In the genomic region with DNA sequence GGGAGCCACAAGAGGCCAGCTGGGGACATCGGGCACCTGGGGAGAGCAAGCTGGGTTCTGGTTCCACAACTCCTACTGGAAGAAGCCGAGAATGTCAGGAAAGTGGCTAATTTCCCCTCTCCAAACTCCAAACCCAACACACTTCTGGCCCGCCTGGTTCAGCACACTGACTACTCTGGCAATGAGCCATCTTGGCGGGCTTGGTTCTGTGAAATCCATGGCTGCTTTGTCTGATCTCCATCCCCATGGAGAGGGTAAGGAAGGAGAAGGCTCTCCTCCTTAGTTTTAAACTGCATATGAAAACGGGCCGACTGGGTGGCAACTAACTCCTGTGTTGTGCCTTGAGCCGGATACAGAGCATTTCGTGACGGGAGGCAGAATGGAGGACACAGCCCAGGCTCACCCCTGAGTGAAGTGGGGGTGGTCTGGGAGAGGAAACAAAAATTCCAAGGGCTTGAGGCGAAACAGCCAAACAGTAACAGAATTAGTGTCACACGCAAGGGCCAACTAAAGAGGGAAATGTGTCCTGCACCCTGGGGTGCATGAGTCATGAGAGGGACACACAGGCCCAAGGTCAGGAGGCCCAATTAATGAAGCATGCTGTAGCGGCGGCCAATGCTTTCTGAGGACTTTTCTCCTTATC, we compare ENCODE assay signal across 9 mouse cellular contexts. TPM values are rescaled to one million over a fixed set of nuclear protein-coding genes. Genes with fewer than 3 reads are reported as not detected.
A peak's percentile ranks its signal among the peaks of the same experiment; 100 is the strongest.
DNase-seq lines count a peak whose midpoint lies in the region; ATAC-seq and TF ChIP-seq lines count a peak whose summit lies in the region.
"Had no signal": no experiment of that assay in that cellular context is flagged by ENCODE, and none has a peak within 500 bp of the region (broad histone marks: within the 10 kb centered on the region; RNA-seq: fewer than 3 reads in every experiment).

No protein-coding gene starts in this region.

- CTCF ChIA-PET in Patski (lab: Charles Lee), result no interaction called here

- H3K36me3 ChIP-seq in hindbrain, embryonic 15.5 days, result no peaks in the 10 kb centered on the region
- no peaks in the 10 kb centered on the region for H3K36me3 ChIP-seq in hindbrain, embryonic 11.5 days (ENCODE audit: control insufficient read depth, insufficient read depth, low read length)
- H3K36me3 ChIP-seq in midbrain, postnatal 0 days (ENCODE audit: insufficient read depth, low read length), result no peaks in the 10 kb centered on the region

- H3K27me3 ChIP-seq in hindbrain, embryonic 15.5 days, result no peaks in the 10 kb centered on the region
- no peaks in the 10 kb centered on the region for H3K27me3 ChIP-seq in hindbrain, embryonic 11.5 days (ENCODE audit: control insufficient read depth, insufficient read depth, low read length)
- H3K27me3 ChIP-seq in Patski, result no peaks in the 10 kb centered on the region
- no peaks in the 10 kb centered on the region for H3K27me3 ChIP-seq in midbrain, postnatal 0 days (ENCODE audit: insufficient read depth, low read length)
- H3K27me3 ChIP-seq: embryonic facial prominence, embryonic 12.5 days had no signal

- 0 out of 2 replicates have a peak overlapping the region, but pooled peaks have one; percentile 39 for H3K27ac ChIP-seq in hindbrain, embryonic 15.5 days (replicated peaks)
- H3K27ac ChIP-seq in hindbrain, embryonic 11.5 days (ENCODE audit: low read depth, low read length), result no peak overlapping the region
- H3K27ac ChIP-seq in midbrain, postnatal 0 days (ENCODE audit: low read depth, low read length), result no peak overlapping the region
- H3K27ac ChIP-seq: embryonic facial prominence, embryonic 12.5 days had no signal

- no peaks in the 10 kb centered on the region for H3K9me3 ChIP-seq in hindbrain, embryonic 15.5 days
- H3K9me3 ChIP-seq in hindbrain, embryonic 11.5 days (ENCODE audit: control insufficient read depth, low read length), result no peaks in the 10 kb centered on the region
- H3K9me3 ChIP-seq in midbrain, postnatal 0 days (ENCODE audit: low read length), result no peaks in the 10 kb centered on the region
- H3K9me3 ChIP-seq: embryonic facial prominence, embryonic 12.5 days had no signal

- H3K4me1 ChIP-seq in hindbrain, embryonic 15.5 days (replicated peaks), result peaks cover 4% of the 10 kb centered on the region; the same call in 1 of the 2 replicates
- no peaks in the 10 kb centered on the region for H3K4me1 ChIP-seq in hindbrain, embryonic 11.5 days (replicated peaks; ENCODE audit: control insufficient read depth, insufficient read depth, low read length)
- H3K4me1 ChIP-seq in midbrain, postnatal 0 days (ENCODE audit: insufficient read depth, low read length), result no peaks in the 10 kb centered on the region
- H3K4me1 ChIP-seq: embryonic facial prominence, embryonic 12.5 days had no signal

- in situ Hi-C loops in Patski (cut with MboI; ENCODE audit: low pct_unique_long_range_greater_than_20kb), result loop anchor here (10.0 to 25.0 kb wide), 2 partner anchors 156 to 293 kb away; no protein-coding TSS in a partner anchor

- H3K4me3 ChIP-seq in hindbrain, embryonic 15.5 days, result no peak overlapping the region
- no peak overlapping the region for H3K4me3 ChIP-seq in hindbrain, embryonic 11.5 days (ENCODE audit: low read depth, low read length)
- H3K4me3 ChIP-seq in midbrain, postnatal 0 days (ENCODE audit: low read depth, low read length), result no peak overlapping the region
- H3K4me3 ChIP-seq: embryonic facial prominence, embryonic 12.5 days had no signal

- DNase-seq in hindbrain, embryonic 11.5 days (ENCODE audit: low spot score), result no peak
- DNase-seq in Patski (ENCODE audit: low read depth, low spot score), result peak; percentile 73
- DNase-seq in cerebellum, adult 9-10 months, result peak; percentile 19
- peak; percentile 42 for DNase-seq in heart, postnatal 4 days
- DNase-seq in midbrain, postnatal 0 days (ENCODE audit: low spot score), result peak; percentile 72
- no peak for DNase-seq in yolk sac, embryonic 10.5 days (ENCODE audit: low spot score)
- DNase-seq in liver, result no peak

- TF ChIP-seq CTCF in Patski (IDR thresholded peaks at IDR 0.05), result no peak
- TF ChIP-seq CTCF in midbrain, postnatal 0 days (IDR thresholded peaks at IDR 0.05), result no peak

- POLR2A ChIA-PET in Patski (lab: Charles Lee), result interaction anchor here (0.8 to 1.0 kb wide), 3 partner anchors 14 to 227 kb away, joined by 3 to 4 read pairs (median 3); no protein-coding TSS in a partner anchor

- H3K4me2 ChIP-seq in hindbrain, embryonic 15.5 days, result no peak overlapping the region
- no peak overlapping the region for H3K4me2 ChIP-seq in hindbrain, embryonic 11.5 days (replicated peaks; ENCODE audit: low read depth, low read length)
- no peak overlapping the region for H3K4me2 ChIP-seq in midbrain, postnatal 0 days (ENCODE audit: low read depth, low read length, poor library complexity, severe bottlenecking)
- H3K4me2 ChIP-seq: embryonic facial prominence, embryonic 12.5 days had no signal

- peak; percentile 71 for ATAC-seq in hindbrain, embryonic 15.5 days (ENCODE audit: low FRiP score, low read depth)
- no peak for ATAC-seq in hindbrain, embryonic 11.5 days (ENCODE audit: low FRiP score)
- peak; percentile 78 for ATAC-seq in Patski
- ATAC-seq in midbrain, postnatal 0 days (ENCODE audit: low FRiP score), result peak; percentile 55; the same call in 1 of the 2 replicates

- 63% methylated on average over 13 of the region's 13 CpGs for WGBS in hindbrain, embryonic 15.5 days
- 84% methylated on average over 13 of the region's 13 CpGs for WGBS in hindbrain, embryonic 11.5 days
- WGBS in midbrain, postnatal 0 days, result 72% methylated on average over 13 of the region's 13 CpGs

- no peak overlapping the region for H3K9ac ChIP-seq in hindbrain, embryonic 15.5 days
- H3K9ac ChIP-seq in hindbrain, embryonic 11.5 days (ENCODE audit: low read depth, low read length), result no peak overlapping the region
- H3K9ac ChIP-seq in midbrain, postnatal 0 days (replicated peaks; ENCODE audit: low read length, poor library complexity, severe bottlenecking), result no peak overlapping the region
- H3K9ac ChIP-seq: embryonic facial prominence, embryonic 12.5 days had no signal

RNA-seq across cellular contexts. Expression of a gene that starts 59.6 kb away (rescaled TPM):
- 0.33 and 0.77 TPM in 2 replicates for polyA plus RNA-seq in hindbrain, embryonic 15.5 days (2015; fragmentation: Nextera tagmentation; extraction: Ambion mirVana)
- 0.14 and 0.18 TPM in 2 replicates for polyA plus RNA-seq in hindbrain, embryonic 11.5 days (2014; fragmentation: Nextera tagmentation; extraction: Ambion mirVana)
- polyA plus RNA-seq in Patski (2021), result not detected
- total RNA-seq in heart, postnatal 4 days (2021), result not detected
- 2.5 and 2.8 TPM in 2 replicates for total RNA-seq in midbrain, postnatal 0 days (2014; rRNA removed)
- 0.59 and 0.65 TPM in 2 replicates for polyA plus RNA-seq in midbrain, postnatal 0 days (2015; fragmentation: Nextera tagmentation; extraction: Ambion mirVana)
- polyA plus RNA-seq: embryonic facial prominence, embryonic 12.5 days had no signal

Comparison
In these comparisons a context has a peak if more than half of its experiments do, and no peak if none do; other contexts are left out.
1. DNase-seq: peak in Patski (single experiment), cerebellum, adult 9-10 months (single experiment), heart, postnatal 4 days (single experiment) and midbrain, postnatal 0 days (single experiment); none in hindbrain, embryonic 11.5 days (single experiment), yolk sac, embryonic 10.5 days (single experiment) and liver (single experiment).